Mouse (Mus musculus): Measurements from ENCODE around the gene Vmn1r217. TPM values are rescaled to one million over a fixed set of nuclear protein-coding genes. Genes with fewer than 3 reads are reported as not detected.
"Not testable (repeated sequence)": the region's sequence is repeated elsewhere in the genome, so short reads cannot be mapped to it uniquely, and the experiment has no call there.

The Vmn1r217 gene
- not detected in 2 replicates for total RNA-seq (2014; rRNA removed)
- not detected in 2 replicates for polyA plus RNA-seq (2015; fragmentation: Nextera tagmentation; extraction: Ambion mirVana)

- H3K4me3 ChIP-seq (ENCODE audit: low read length); H3K36me3 ChIP-seq (ENCODE audit: insufficient read depth, low read length); H3K27me3 ChIP-seq (ENCODE audit: insufficient read depth, low read length); H3K27ac ChIP-seq; H3K9me3 ChIP-seq (ENCODE audit: low read length); ATAC-seq; H3K4me1 ChIP-seq (ENCODE audit: insufficient read depth, low read length); H3K4me2 ChIP-seq (ENCODE audit: low read depth, low read length); H3K9ac ChIP-seq (replicated peaks; ENCODE audit: low read length); DNase-seq (ENCODE audit: low spot score): not testable (repeated sequence)
- WGBS = 81% methylated on average over 1 of the region's 1 CpGs
These were observed at the start of gene Vmn1r217 for GRCm38 (mm10) chr13:23118126-23118525. TSS of gene Vmn1r217 (minus strand) at chr13:23118226.

- H3K9ac ChIP-seq (replicated peaks; ENCODE audit: low read length); H3K4me3 ChIP-seq (ENCODE audit: low read length); H3K9me3 ChIP-seq (ENCODE audit: low read length); H3K27ac ChIP-seq; H3K4me2 ChIP-seq (ENCODE audit: low read depth, low read length); H3K4me1 ChIP-seq (ENCODE audit: insufficient read depth, low read length); H3K36me3 ChIP-seq (ENCODE audit: insufficient read depth, low read length); ATAC-seq; H3K27me3 ChIP-seq (ENCODE audit: insufficient read depth, low read length); DNase-seq (ENCODE audit: low spot score): not testable (repeated sequence)
- WGBS = 91% methylated on average over 4 of the region's 4 CpGs
These were observed 48.4 kb upstream of the Vmn1r217 start for GRCm38 (mm10) chr13:23166471-23166870.

GRCm38 (mm10) chr13:23159012-23159411 lies 41.0 kb upstream of the Vmn1r217 start, which contains the start of gene Vmn1r219:
TSS of gene Vmn1r219 (plus strand) at chr13:23159312.
- H3K4me2 ChIP-seq (ENCODE audit: low read depth, low read length) = no peak within 1 kb of the TSS
- no peak within 1 kb of the TSS for H3K4me3 ChIP-seq (ENCODE audit: low read length)
- no peaks in the 10 kb centered on the region for H3K4me1 ChIP-seq (ENCODE audit: insufficient read depth, low read length)
- H3K9ac ChIP-seq (replicated peaks; ENCODE audit: low read length) = no peak within 1 kb of the TSS
- ATAC-seq (no peak), DNase-seq (ENCODE audit: low spot score) (no peak)
- no peaks in the 10 kb centered on the region for H3K36me3 ChIP-seq (ENCODE audit: insufficient read depth, low read length)
- no peak for TF ChIP-seq CTCF (IDR thresholded peaks at IDR 0.05; ENCODE audit: low read depth)
- no peak within 1 kb of the TSS for H3K27ac ChIP-seq
- WGBS = 83% methylated on average over 4 of the region's 4 CpGs
- H3K27me3 ChIP-seq (ENCODE audit: insufficient read depth, low read length) = no peaks in the 10 kb centered on the region
- no peaks in the 10 kb centered on the region for H3K9me3 ChIP-seq (ENCODE audit: low read length)

DNA sequence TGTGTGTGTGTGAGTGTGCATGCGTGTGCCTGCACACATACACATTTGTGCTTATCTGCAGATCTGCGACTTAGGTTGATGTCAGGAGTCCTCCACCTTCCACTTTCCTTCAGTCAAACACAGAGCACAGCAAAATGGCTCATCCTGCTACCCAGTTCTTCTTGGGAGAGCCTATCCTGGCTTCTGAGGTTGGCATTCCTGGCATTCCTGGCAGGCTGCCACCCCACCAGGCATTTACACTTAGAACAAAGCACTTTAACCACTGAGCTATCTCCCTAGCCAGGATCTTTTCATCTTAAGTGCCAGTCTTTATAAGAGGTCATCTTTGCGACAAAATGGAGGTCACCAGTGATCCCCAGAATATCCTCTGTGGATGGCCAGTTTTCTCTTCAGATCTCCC lies 39.8 kb upstream of the Vmn1r217 start:
- no peak overlapping the region for H3K4me2 ChIP-seq (ENCODE audit: low read depth, low read length)
- TF ChIP-seq CTCF (IDR thresholded peaks at IDR 0.05; ENCODE audit: low read depth) = no peak
- WGBS = 60% methylated on average over 3 of the region's 3 CpGs
- no peak overlapping the region for H3K27ac ChIP-seq
- H3K27me3 ChIP-seq (ENCODE audit: insufficient read depth, low read length) = no peaks in the 10 kb centered on the region
- no peaks in the 10 kb centered on the region for H3K4me1 ChIP-seq (ENCODE audit: insufficient read depth, low read length)
- DNase-seq (ENCODE audit: low spot score) (no peak), ATAC-seq (no peak)
- no peak overlapping the region for H3K4me3 ChIP-seq (ENCODE audit: low read length)
- no peak overlapping the region for H3K9ac ChIP-seq (replicated peaks; ENCODE audit: low read length)
- H3K9me3 ChIP-seq (ENCODE audit: low read length) = no peaks in the 10 kb centered on the region
- H3K36me3 ChIP-seq (ENCODE audit: insufficient read depth, low read length) = no peaks in the 10 kb centered on the region

DNA sequence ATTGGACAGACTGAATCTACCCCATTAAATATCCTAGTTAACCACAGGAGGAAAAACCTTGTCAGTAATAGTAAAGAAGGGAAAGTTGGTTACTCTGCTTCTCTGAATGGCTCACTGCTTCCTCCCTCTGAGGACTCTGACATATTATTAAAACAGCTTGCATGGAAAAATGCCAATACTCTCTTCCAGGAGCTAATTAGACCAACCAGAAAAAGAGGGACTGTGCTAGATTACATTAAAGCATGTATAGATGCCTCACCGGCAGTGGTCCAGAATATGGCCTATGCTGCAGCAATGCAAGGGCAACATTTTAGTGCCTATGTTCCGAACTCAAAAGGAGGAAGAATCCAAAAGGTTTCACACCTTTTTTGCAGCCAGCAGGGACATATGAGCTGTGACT lies 20.9 kb upstream of the Vmn1r217 start:
- ATAC-seq (no peak), DNase-seq (ENCODE audit: low spot score) (peak; percentile 54)
- H3K4me1 ChIP-seq (ENCODE audit: insufficient read depth, low read length) = no peaks in the 10 kb centered on the region
- H3K27me3 ChIP-seq (ENCODE audit: insufficient read depth, low read length) = no peaks in the 10 kb centered on the region
- H3K4me3 ChIP-seq (ENCODE audit: low read length) = no peak overlapping the region
- no peaks in the 10 kb centered on the region for H3K9me3 ChIP-seq (ENCODE audit: low read length)
- no peak overlapping the region for H3K4me2 ChIP-seq (ENCODE audit: low read depth, low read length)
- 65% methylated on average over 2 of the region's 2 CpGs for WGBS
- H3K9ac ChIP-seq (replicated peaks; ENCODE audit: low read length) = no peak overlapping the region
- no peak for TF ChIP-seq CTCF (IDR thresholded peaks at IDR 0.05; ENCODE audit: low read depth)
- no peaks in the 10 kb centered on the region for H3K36me3 ChIP-seq (ENCODE audit: insufficient read depth, low read length)
- no peak overlapping the region for H3K27ac ChIP-seq

- no peak for TF ChIP-seq CTCF (IDR thresholded peaks at IDR 0.05; ENCODE audit: low read depth)
- peak; percentile 11 for DNase-seq (ENCODE audit: low spot score)
- H3K36me3 ChIP-seq (ENCODE audit: insufficient read depth, low read length) = no peaks in the 10 kb centered on the region
- no peaks in the 10 kb centered on the region for H3K4me1 ChIP-seq (ENCODE audit: insufficient read depth, low read length)
- H3K27me3 ChIP-seq (ENCODE audit: insufficient read depth, low read length) = no peaks in the 10 kb centered on the region
- no peak overlapping the region for H3K4me2 ChIP-seq (ENCODE audit: low read depth, low read length)
- 47% methylated on average over 1 of the region's 1 CpGs for whole genome bisulfite sequencing
- no peak overlapping the region for H3K4me3 ChIP-seq (ENCODE audit: low read length)
- no peak overlapping the region for H3K9ac ChIP-seq (replicated peaks; ENCODE audit: low read length)
- no peak overlapping the region for H3K27ac ChIP-seq
- no peaks in the 10 kb centered on the region for H3K9me3 ChIP-seq (ENCODE audit: low read length)
- ATAC-seq = no peak
These were observed 15.5 kb upstream of the Vmn1r217 start for GRCm38 (mm10) chr13:23133501-23133900.

DNA sequence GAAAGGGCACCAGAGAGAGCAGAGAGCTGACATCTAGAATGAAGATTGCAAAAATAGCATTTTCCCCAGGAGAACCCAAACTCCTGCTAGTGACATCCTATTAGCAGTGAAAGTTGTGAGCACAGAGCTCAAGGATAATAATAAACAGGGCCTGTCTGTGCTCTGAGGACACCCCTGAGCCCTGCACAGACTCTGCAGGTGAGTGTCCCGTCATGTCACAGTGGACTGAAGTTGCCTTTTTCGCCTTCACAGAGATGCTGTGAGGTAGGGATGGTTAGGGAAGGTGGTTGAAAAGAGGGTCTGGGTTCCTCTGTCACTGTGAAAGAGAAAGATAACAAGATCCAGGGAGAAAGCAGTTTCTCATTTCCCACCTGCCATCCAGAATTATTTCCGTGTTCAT lies 15.1 kb upstream of the Vmn1r217 start, which contains the start of gene Vmn1r218:
TSS of gene Vmn1r218 (plus strand) at position 57 of the 400 bp plus-strand sequence.
- no peak within 1 kb of the TSS for H3K4me3 ChIP-seq (ENCODE audit: low read length)
- no peak within 1 kb of the TSS for H3K27ac ChIP-seq
- H3K4me1 ChIP-seq (ENCODE audit: insufficient read depth, low read length) = no peaks in the 10 kb centered on the region
- H3K36me3 ChIP-seq (ENCODE audit: insufficient read depth, low read length) = no peaks in the 10 kb centered on the region
- no peak within 1 kb of the TSS for H3K4me2 ChIP-seq (ENCODE audit: low read depth, low read length)
- no peak for TF ChIP-seq CTCF (IDR thresholded peaks at IDR 0.05; ENCODE audit: low read depth)
- 67% methylated on average over 3 of the region's 3 CpGs for WGBS
- DNase-seq (ENCODE audit: low spot score) = no peak
- no peaks in the 10 kb centered on the region for H3K9me3 ChIP-seq (ENCODE audit: low read length)
- H3K9ac ChIP-seq (replicated peaks; ENCODE audit: low read length) = no peak within 1 kb of the TSS
- no peaks in the 10 kb centered on the region for H3K27me3 ChIP-seq (ENCODE audit: insufficient read depth, low read length)
- no peak for ATAC-seq
